Mouse (Mus musculus): ENCODE data around the gene Nudt8. TPM values are rescaled to one million over a fixed set of nuclear protein-coding genes. Genes with fewer than 3 reads are reported as not detected.
A peak's percentile ranks its signal among the peaks of the same experiment; 100 is the strongest.

The Nudt8 gene
- polyA plus RNA-seq, 1 experiment from 2014 or later: 41.1 TPM

DNA sequence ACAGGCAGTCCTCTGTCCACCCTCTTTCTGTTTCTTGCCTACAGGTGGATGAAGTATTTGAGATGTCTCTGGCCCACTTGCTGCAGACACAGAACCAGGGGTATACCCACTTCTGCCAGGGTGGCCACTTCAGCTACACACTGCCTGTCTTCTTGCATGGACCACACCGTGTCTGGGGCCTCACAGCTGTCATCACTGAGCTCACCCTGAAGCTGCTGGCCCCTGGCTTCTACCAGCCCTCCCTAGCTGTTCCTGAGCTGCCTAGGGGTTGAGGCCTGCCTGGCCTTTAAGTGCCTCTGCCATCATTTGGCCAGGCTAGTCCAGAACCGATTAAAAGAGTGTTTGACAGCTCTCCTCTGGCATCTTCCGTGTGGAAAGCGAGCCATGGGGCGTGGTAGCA is 1.4 kb downstream of the Nudt8 start:
- peak overlapping the region; percentile 91; the same call in 1 of the 2 replicates for H3K4me2 ChIP-seq (ENCODE audit: low read length)

DNA sequence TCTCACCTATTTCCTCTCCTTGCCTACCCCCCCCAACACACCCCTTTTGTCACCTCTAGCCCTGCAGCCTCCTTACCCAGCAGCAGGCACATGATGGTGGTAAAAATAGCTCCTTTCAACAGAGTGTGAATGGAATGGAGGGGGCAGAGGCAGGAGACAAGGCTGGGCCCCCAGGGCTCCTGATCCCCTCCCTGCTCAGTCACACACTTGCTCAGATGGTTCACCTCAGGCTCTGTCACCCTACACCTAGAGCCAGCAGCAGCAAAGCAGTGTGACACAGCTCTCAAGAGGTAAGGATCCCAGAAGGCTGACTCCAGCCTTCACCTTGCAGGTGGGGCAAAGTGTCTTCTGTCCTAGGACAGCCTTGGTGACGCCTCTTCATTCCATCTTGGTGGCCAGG is 2.7 kb downstream of the Nudt8 start, which contains the start of gene Doc2g:
Doc2g (plus strand) TSS at position 202 of the 400 bp plus-strand sequence.
- Histone ChIP-seq H3K9ac (ENCODE audit: low read length) (no peak within 1 kb of the TSS), H3K4me2 (ENCODE audit: low read length) (no peak within 1 kb of the TSS), H3K4me3 (ENCODE audit: low read depth, low read length) (no peak within 1 kb of the TSS), H3K9me3 (replicated peaks; ENCODE audit: control insufficient read depth, low read length) (no peaks in the 10 kb centered on the region), H3K4me1 (ENCODE audit: control insufficient read depth, insufficient read depth, low read length) (peaks cover 10% of the 10 kb centered on the region), H3K27me3 (replicated peaks; ENCODE audit: control insufficient read depth, insufficient read depth, low read length) (no peaks in the 10 kb centered on the region), H3K36me3 (ENCODE audit: control insufficient read depth, insufficient read depth, low read length) (peaks cover 29% of the 10 kb centered on the region), H3K27ac (ENCODE audit: low read depth, low read length) (no peak within 1 kb of the TSS)
- DNase-seq (ENCODE audit: low spot score) (no peak), ATAC-seq (no peak)
- WGBS: 90% methylated on average over 1 of the region's 1 CpGs

More for the DNA sequence above, 1.4 kb downstream of the Nudt8 start:
- DNase-seq (ENCODE audit: low spot score) (no peak), ATAC-seq (no peak)
- WGBS: 96% methylated on average over 5 of the region's 5 CpGs
- Histone ChIP-seq H3K36me3 (ENCODE audit: control insufficient read depth, insufficient read depth, low read length) (peaks cover 16% of the 10 kb centered on the region), H3K9ac (ENCODE audit: low read length) (peak overlapping the region; percentile 91; the same call in 1 of the 2 replicates), H3K27me3 (replicated peaks; ENCODE audit: control insufficient read depth, insufficient read depth, low read length) (no peaks in the 10 kb centered on the region), H3K4me1 (ENCODE audit: control insufficient read depth, insufficient read depth, low read length) (peaks cover 10% of the 10 kb centered on the region), H3K27ac (ENCODE audit: low read depth, low read length) (no peak overlapping the region), H3K4me3 (ENCODE audit: low read depth, low read length) (0 out of 2 replicates have a peak overlapping the region, but pooled peaks have one; percentile 74), H3K9me3 (replicated peaks; ENCODE audit: control insufficient read depth, low read length) (no peaks in the 10 kb centered on the region)

DNA sequence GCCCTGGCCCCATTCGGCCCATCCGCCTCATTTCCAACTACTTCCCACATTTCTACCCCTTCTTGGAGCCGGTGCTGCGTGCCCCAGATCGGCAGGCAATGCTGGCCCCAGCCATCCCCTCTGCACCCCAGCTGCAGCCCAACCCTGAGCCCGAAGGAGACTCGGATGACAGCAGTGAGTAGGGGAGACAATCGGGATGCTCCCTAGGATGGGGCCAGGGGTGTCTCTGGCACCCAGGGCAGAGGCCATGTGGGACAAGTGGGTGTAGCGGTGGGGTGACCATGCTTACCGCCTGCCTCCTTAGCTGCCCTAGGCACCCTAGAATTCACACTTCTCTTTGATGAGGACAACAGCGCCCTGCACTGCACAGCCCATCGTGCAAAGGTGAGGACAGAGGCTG is 3.3 kb downstream of the Nudt8 start:
- H3K4me1 ChIP-seq (ENCODE audit: control insufficient read depth, insufficient read depth, low read length): peaks cover 10% of the 10 kb centered on the region
- no peak overlapping the region for H3K4me2 ChIP-seq (ENCODE audit: low read length)
- H3K9me3 ChIP-seq (replicated peaks; ENCODE audit: control insufficient read depth, low read length): no peaks in the 10 kb centered on the region
- no peak overlapping the region for H3K4me3 ChIP-seq (ENCODE audit: low read depth, low read length)
- no peaks in the 10 kb centered on the region for H3K27me3 ChIP-seq (replicated peaks; ENCODE audit: control insufficient read depth, insufficient read depth, low read length)
- H3K27ac ChIP-seq (ENCODE audit: low read depth, low read length): no peak overlapping the region
- H3K36me3 ChIP-seq (ENCODE audit: control insufficient read depth, insufficient read depth, low read length): peaks cover 34% of the 10 kb centered on the region
- no peak overlapping the region for H3K9ac ChIP-seq (ENCODE audit: low read length)
- ATAC-seq (no peak), DNase-seq (ENCODE audit: low spot score) (no peak)
- WGBS: 80% methylated on average over 12 of the region's 12 CpGs

DNA sequence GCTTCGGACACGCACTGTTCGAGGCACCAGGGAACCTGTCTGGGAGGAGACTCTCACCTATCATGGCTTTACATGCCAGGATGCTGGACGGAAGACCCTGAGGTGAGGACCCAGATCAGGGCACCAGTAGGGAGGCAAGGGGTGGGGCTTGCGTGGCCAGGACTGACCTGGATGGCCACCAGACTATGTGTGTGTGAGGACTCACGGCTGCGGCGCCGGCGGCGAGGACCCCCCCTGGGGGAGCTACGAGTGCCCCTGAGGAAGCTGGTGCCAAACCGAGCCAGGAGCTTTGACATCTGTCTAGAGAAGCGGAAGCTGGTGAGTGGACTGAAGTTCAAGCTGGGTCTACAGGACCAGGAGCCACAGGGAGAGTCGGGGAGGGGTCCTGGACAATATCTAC is 4.0 kb downstream of the Nudt8 start:
- DNase-seq (ENCODE audit: low spot score) (no peak), ATAC-seq (no peak)
- Histone ChIP-seq H3K9me3 (replicated peaks; ENCODE audit: control insufficient read depth, low read length) (no peaks in the 10 kb centered on the region), H3K36me3 (ENCODE audit: control insufficient read depth, insufficient read depth, low read length) (peaks cover 41% of the 10 kb centered on the region), H3K27me3 (replicated peaks; ENCODE audit: control insufficient read depth, insufficient read depth, low read length) (no peaks in the 10 kb centered on the region), H3K4me2 (ENCODE audit: low read length) (no peak overlapping the region), H3K4me3 (ENCODE audit: low read depth, low read length) (no peak overlapping the region), H3K27ac (ENCODE audit: low read depth, low read length) (no peak overlapping the region), H3K4me1 (ENCODE audit: control insufficient read depth, insufficient read depth, low read length) (peaks cover 10% of the 10 kb centered on the region), H3K9ac (ENCODE audit: low read length) (no peak overlapping the region)
- 87% methylated on average over 15 of the region's 15 CpGs for WGBS

DNA sequence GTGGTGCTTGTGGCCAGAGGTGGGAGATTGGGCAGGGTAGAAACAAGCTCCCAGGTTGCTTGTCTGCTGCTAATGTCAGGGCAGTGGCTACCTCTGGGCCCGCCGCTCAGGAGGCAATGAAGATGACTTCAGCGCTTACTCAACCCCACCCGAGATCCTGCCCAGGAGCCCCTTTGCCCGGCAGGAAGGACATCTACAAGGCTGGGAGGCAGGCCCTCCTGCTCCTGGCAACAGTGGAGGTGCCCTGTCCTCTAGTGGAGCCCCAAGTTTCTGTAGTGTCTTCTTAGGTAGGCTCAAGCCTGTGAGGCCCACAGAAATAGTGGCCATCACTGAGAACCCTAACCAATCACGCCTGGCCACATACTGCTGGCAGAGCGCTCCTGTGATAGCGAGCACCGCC is 4.7 kb downstream of the Nudt8 start:
- Histone ChIP-seq H3K27me3 (replicated peaks; ENCODE audit: control insufficient read depth, insufficient read depth, low read length) (no peaks in the 10 kb centered on the region), H3K4me1 (ENCODE audit: control insufficient read depth, insufficient read depth, low read length) (peaks cover 6% of the 10 kb centered on the region), H3K4me3 (ENCODE audit: low read depth, low read length) (no peak overlapping the region), H3K36me3 (ENCODE audit: control insufficient read depth, insufficient read depth, low read length) (peaks cover 49% of the 10 kb centered on the region), H3K4me2 (ENCODE audit: low read length) (no peak overlapping the region), H3K9me3 (replicated peaks; ENCODE audit: control insufficient read depth, low read length) (no peaks in the 10 kb centered on the region), H3K27ac (ENCODE audit: low read depth, low read length) (no peak overlapping the region), H3K9ac (ENCODE audit: low read length) (no peak overlapping the region)
- 92% methylated on average over 9 of the region's 9 CpGs for WGBS
- DNase-seq (ENCODE audit: low spot score): no peak
- no peak for ATAC-seq

DNA sequence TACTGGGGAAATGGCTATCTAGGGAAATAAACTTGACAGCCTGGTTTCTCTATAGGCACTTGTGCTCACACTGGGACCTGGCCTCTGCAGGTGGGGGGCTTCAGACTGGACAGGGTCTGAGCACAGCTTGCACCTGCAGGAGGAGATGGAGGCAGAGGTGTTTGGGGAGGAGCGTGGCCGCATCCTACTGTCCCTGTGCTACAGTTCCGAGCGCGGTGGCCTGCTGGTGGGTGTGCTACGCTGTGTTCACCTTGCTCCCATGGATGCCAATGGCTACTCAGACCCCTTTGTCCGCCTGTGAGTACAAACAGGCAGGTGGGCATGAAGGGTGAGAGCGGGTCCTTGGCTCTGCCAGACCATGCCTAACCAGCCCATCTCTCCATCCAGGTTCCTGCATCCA is 5.6 kb downstream of the Nudt8 start:
- Histone ChIP-seq H3K9ac (ENCODE audit: low read length) (no peak overlapping the region), H3K4me3 (ENCODE audit: low read depth, low read length) (no peak overlapping the region), H3K9me3 (replicated peaks; ENCODE audit: control insufficient read depth, low read length) (no peaks in the 10 kb centered on the region), H3K4me2 (ENCODE audit: low read length) (no peak overlapping the region), H3K4me1 (ENCODE audit: control insufficient read depth, insufficient read depth, low read length) (peaks cover 5% of the 10 kb centered on the region), H3K36me3 (ENCODE audit: control insufficient read depth, insufficient read depth, low read length) (peaks cover 55% of the 10 kb centered on the region), H3K27me3 (replicated peaks; ENCODE audit: control insufficient read depth, insufficient read depth, low read length) (no peaks in the 10 kb centered on the region), H3K27ac (ENCODE audit: low read depth, low read length) (no peak overlapping the region)
- ATAC-seq (no peak), DNase-seq (ENCODE audit: low spot score) (no peak)
- WGBS: 92% methylated on average over 8 of the region's 8 CpGs

DNA sequence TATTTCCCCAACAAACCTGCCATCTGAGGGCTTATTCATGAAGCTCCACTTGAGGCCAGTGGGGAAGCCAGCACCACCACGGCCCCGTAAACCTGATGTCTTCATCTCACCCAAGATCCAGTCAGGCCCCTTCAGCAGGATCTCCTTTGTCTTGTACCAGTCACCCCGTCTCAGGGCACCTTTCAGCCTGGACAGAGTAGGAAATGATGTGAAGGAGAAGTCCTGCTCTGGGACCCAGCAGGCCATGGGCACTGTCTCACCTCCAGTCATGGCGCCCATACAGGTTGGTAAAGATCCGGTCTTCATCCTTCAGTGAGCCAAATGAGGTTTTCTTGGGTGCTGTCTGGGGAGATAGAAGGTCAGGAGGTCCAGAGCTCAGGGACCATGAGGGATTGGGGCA is 10.7 kb downstream of the Nudt8 start:
- H3K4me2 ChIP-seq (ENCODE audit: low read length): no peak overlapping the region
- H3K27ac ChIP-seq (ENCODE audit: low read depth, low read length): no peak overlapping the region
- no peaks in the 10 kb centered on the region; the same call in 1 of the 2 replicates for H3K4me1 ChIP-seq (ENCODE audit: control insufficient read depth, insufficient read depth, low read length)
- no peaks in the 10 kb centered on the region for H3K9me3 ChIP-seq (replicated peaks; ENCODE audit: control insufficient read depth, low read length)
- no peaks in the 10 kb centered on the region for H3K27me3 ChIP-seq (replicated peaks; ENCODE audit: control insufficient read depth, insufficient read depth, low read length)
- H3K36me3 ChIP-seq (ENCODE audit: control insufficient read depth, insufficient read depth, low read length): peaks cover 49% of the 10 kb centered on the region
- H3K9ac ChIP-seq (ENCODE audit: low read length): no peak overlapping the region
- DNase-seq (ENCODE audit: low spot score): no peak
- no peak overlapping the region for H3K4me3 ChIP-seq (ENCODE audit: low read depth, low read length)
- 90% methylated on average over 5 of the region's 5 CpGs for WGBS
- ATAC-seq: no peak

DNA sequence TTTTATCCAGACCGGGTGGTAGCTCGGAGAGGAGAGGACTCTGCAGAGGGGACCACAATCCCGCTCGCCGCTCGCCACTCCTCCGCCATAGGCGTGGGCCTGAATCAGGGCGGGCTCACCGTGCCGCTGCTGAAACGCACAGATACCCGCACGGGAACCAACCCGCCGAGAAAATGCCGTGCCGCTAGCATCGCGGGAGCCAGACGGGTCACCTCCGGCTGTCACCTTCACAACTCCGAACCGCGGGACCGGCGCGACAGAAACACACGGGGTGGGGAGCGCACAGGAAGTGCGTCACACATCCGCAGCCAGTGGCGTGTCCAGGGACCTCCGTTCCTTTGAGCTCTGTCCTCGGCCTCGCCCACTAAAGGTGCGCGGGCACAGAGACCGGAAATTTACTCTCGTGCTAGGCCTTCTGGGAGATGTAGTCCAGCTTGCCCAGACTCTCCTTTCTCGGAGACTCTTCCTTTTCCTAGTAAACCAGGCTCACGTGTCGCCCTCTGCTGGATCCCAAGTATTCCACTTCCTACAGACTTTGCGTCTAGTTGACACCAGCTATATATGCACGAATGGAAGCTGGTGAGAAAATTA is 12.1 kb downstream of the Nudt8 start, which contains the start of gene Ndufv1:
Ndufv1 (minus strand) TSS at position 375 of the 591 bp plus-strand sequence.
- Histone ChIP-seq H3K36me3 (ENCODE audit: control insufficient read depth, insufficient read depth, low read length) (peaks cover 34% of the 10 kb centered on the region), H3K4me2 (ENCODE audit: low read length) (peak within 1 kb of the TSS; percentile 77), H3K4me3 (ENCODE audit: low read depth, low read length) (peak within 1 kb of the TSS; percentile 87), H3K27me3 (replicated peaks; ENCODE audit: control insufficient read depth, insufficient read depth, low read length) (no peaks in the 10 kb centered on the region), H3K27ac (ENCODE audit: low read depth, low read length) (peak within 1 kb of the TSS; percentile 60; the same call in 1 of the 2 replicates), H3K9me3 (replicated peaks; ENCODE audit: control insufficient read depth, low read length) (no peaks in the 10 kb centered on the region), H3K9ac (ENCODE audit: low read length) (peak within 1 kb of the TSS; percentile 79), H3K4me1 (ENCODE audit: control insufficient read depth, insufficient read depth, low read length) (no peaks in the 10 kb centered on the region; the same call in 1 of the 2 replicates)
- under 1% methylated on average over 45 of the region's 45 CpGs for WGBS
- DNase-seq (ENCODE audit: low spot score) (peak; percentile 100), ATAC-seq (peak; percentile 100)

DNA sequence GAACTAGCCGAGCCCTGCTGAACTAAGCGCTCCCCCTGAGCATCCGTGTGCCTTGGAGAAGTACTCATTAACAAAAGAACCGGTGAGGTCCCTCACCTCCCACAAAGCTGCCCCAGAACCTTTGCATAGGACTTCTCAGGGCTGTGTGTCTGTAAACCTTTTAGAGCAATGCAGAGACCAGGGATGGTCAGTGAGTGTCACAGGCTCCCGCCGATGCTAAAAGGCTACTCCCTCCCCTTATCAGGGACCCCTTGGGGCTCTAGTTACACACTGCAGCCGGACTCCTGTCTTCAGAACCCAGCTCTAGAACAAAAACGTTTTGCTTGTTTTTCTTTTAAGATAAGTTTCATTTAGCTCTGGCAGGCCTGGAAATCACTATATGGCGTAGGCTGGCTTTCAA is 12.7 kb downstream of the Nudt8 start:
- Histone ChIP-seq H3K9ac (ENCODE audit: low read length) (peak overlapping the region; percentile 29; the same call in 1 of the 2 replicates), H3K4me2 (ENCODE audit: low read length) (peak overlapping the region; percentile 41; the same call in 1 of the 2 replicates), H3K9me3 (replicated peaks; ENCODE audit: control insufficient read depth, low read length) (no peaks in the 10 kb centered on the region), H3K27me3 (replicated peaks; ENCODE audit: control insufficient read depth, insufficient read depth, low read length) (no peaks in the 10 kb centered on the region), H3K36me3 (ENCODE audit: control insufficient read depth, insufficient read depth, low read length) (peaks cover 29% of the 10 kb centered on the region), H3K4me3 (ENCODE audit: low read depth, low read length) (peak overlapping the region; percentile 87), H3K4me1 (ENCODE audit: control insufficient read depth, insufficient read depth, low read length) (no peaks in the 10 kb centered on the region; the same call in 1 of the 2 replicates), H3K27ac (ENCODE audit: low read depth, low read length) (no peak overlapping the region)
- DNase-seq (ENCODE audit: low spot score): no peak
- no peak; the same call in 1 of the 2 replicates for ATAC-seq
- 25% methylated on average over 9 of the region's 9 CpGs for WGBS

Measured in forebrain, embryonic 14.5 days (tissue).